Mouse (Mus musculus): Measurements from ENCODE around the gene Armcx3.
A peak's percentile ranks its signal among the peaks of the same experiment; 100 is the strongest.
"Not testable (repeated sequence)": the region's sequence is repeated elsewhere in the genome, so short reads cannot be mapped to it uniquely, and the experiment has no call there.

Armcx3 gene

GRCm38 (mm10) chrX:134756434-134757292 is at the start of gene Armcx3:
Gene Armcx3 (plus strand): TSS chrX:134756595.
- peak; percentile 79 for DNase-seq (ENCODE audit: low spot score)

GRCm38 (mm10) chrX:134716863-134717262 is 39.5 kb upstream of the Armcx3 start:
- peak; percentile 71 for DNase-seq (ENCODE audit: low spot score)

GRCm38 (mm10) chrX:134717752-134718308 is 38.6 kb upstream of the Armcx3 start, which contains the start of gene Armcx1:
Gene Armcx1 (plus strand): TSS chrX:134717963.
- DNase-seq (ENCODE audit: low spot score): peak; percentile 90

GRCm38 (mm10) chrX:134718524-134718923 is 37.9 kb upstream of the Armcx3 start:
- peak; percentile 65 for DNase-seq (ENCODE audit: low spot score)

- DNase-seq (ENCODE audit: low spot score): not testable (repeated sequence)
Observed at GRCm38 (mm10) chrX:134723762-134724161, 32.6 kb upstream of the Armcx3 start.

- peak; percentile 54 for DNase-seq (ENCODE audit: low spot score)
Observed at GRCm38 (mm10) chrX:134729778-134730177, 26.6 kb upstream of the Armcx3 start.

- no peak for DNase-seq (ENCODE audit: low spot score)
Observed at GRCm38 (mm10) chrX:134737796-134738195, 18.6 kb upstream of the Armcx3 start.

GRCm38 (mm10) chrX:134739160-134739559 is 17.2 kb upstream of the Armcx3 start:
- no peak for DNase-seq (ENCODE audit: low spot score)

- DNase-seq (ENCODE audit: low spot score): no peak
Observed at GRCm38 (mm10) chrX:134741862-134742261, 14.5 kb upstream of the Armcx3 start.

- peak; percentile 72 for DNase-seq (ENCODE audit: low spot score)
Observed at GRCm38 (mm10) chrX:134746459-134746858, 9.9 kb upstream of the Armcx3 start.

GRCm38 (mm10) chrX:134750764-134751592 is 5.4 kb upstream of the Armcx3 start, which contains the start of gene Armcx6:
Gene Armcx6 (minus strand): TSS chrX:134751417.
- DNase-seq (ENCODE audit: low spot score): peak; percentile 86

- no peak for DNase-seq (ENCODE audit: low spot score)
Observed at GRCm38 (mm10) chrX:134751910-134752309, 4.5 kb upstream of the Armcx3 start.

GRCm38 (mm10) chrX:134752584-134752983 is 3.8 kb upstream of the Armcx3 start:
- no peak for DNase-seq (ENCODE audit: low spot score)

GRCm38 (mm10) chrX:134757293-134757995 is 1.0 kb downstream of the Armcx3 start:
- DNase-seq (ENCODE audit: low spot score): no peak

- DNase-seq (ENCODE audit: low spot score): peak; percentile 7
Observed at GRCm38 (mm10) chrX:134763428-134764198, 7.2 kb downstream of the Armcx3 start.

GRCm38 (mm10) chrX:134787728-134788127 is 31.3 kb downstream of the Armcx3 start:
- DNase-seq (ENCODE audit: low spot score): no peak

GRCm38 (mm10) chrX:134807833-134808754 is 51.7 kb downstream of the Armcx3 start:
- peak; percentile 57 for DNase-seq (ENCODE audit: low spot score)

- peak; percentile 87 for DNase-seq (ENCODE audit: low spot score)
Observed at GRCm38 (mm10) chrX:134808755-134809224, 52.4 kb downstream of the Armcx3 start, which contains the start of gene Armcx2. Gene Armcx2 (minus strand): TSS chrX:134809221.
